In genomic region chr13:110382447-110382901, GRCm38 (mm10) we compare ENCODE assay signal across 8 mouse cellular contexts. TPM values are rescaled to one million over a fixed set of nuclear protein-coding genes. Genes with fewer than 3 reads are reported as not detected.
DNase-seq lines count a peak whose midpoint lies in the region; ATAC-seq and TF ChIP-seq lines count a peak whose summit lies in the region.

No protein-coding gene starts in this region.

- H3K4me1 ChIP-seq in CH12.LX (ENCODE audit: control insufficient read depth in 1 of 2, insufficient read depth in 2 of 2), result no peaks in the 10 kb centered on the region
- no peaks in the 10 kb centered on the region for H3K4me1 ChIP-seq in hindbrain, embryonic 12.5 days

- WGBS in hindbrain, embryonic 12.5 days, result 19% methylated on average over 5 of the region's 5 CpGs

- H3K9me3 ChIP-seq in CH12.LX (replicated peaks; ENCODE audit: low read length), result no peaks in the 10 kb centered on the region
- H3K9me3 ChIP-seq in hindbrain, embryonic 12.5 days (replicated peaks), result no peaks in the 10 kb centered on the region

- in situ Hi-C loops in CH12.LX (cut with MboI; ENCODE audit: low pct_ligation_motif_present, low pct_unique_long_range_greater_than_20kb, low sequenced_read_pairs), result no loop called here

- no peak overlapping the region for H3K27ac ChIP-seq in CH12.LX (ENCODE audit: insufficient read depth, low read depth)
- H3K27ac ChIP-seq in hindbrain, embryonic 12.5 days, result no peak overlapping the region

- H3K9ac ChIP-seq in CH12.LX (ENCODE audit: insufficient read depth, low read depth), result no peak overlapping the region
- H3K9ac ChIP-seq in hindbrain, embryonic 12.5 days, result no peak overlapping the region

- no peaks in the 10 kb centered on the region for H3K79me2 ChIP-seq in CH12.LX (replicated peaks; ENCODE audit: control insufficient read depth, extremely low read depth, insufficient read depth, poor library complexity, severe bottlenecking)

- dilution Hi-C loops in CH12.LX (cut with MboI; ENCODE audit: extremely low pct_ligation_motif_present, extremely low pct_unique_long_range_greater_than_20kb, low sequenced_read_pairs), result no loop called here

- peak; percentile 86 for TF ChIP-seq RAD21 in CH12.LX (IDR thresholded peaks at IDR 0.05; ENCODE audit: low read depth, low read length)

- TF ChIP-seq POLR2A in CH12.LX (IDR thresholded peaks at IDR 0.05; ENCODE audit: low read depth, low read length), result no peak

- no peak for TF ChIP-seq EP300 in CH12.LX (IDR thresholded peaks at IDR 0.05; ENCODE audit: low read length)

- H3K36me3 ChIP-seq in CH12.LX (replicated peaks in 1 of 2; ENCODE audit: control insufficient read depth in 1 of 2, insufficient read depth in 1 of 2, low read length in 1 of 2), result no peaks in the 10 kb centered on the region
- no peaks in the 10 kb centered on the region for H3K36me3 ChIP-seq in hindbrain, embryonic 12.5 days

- H3K4me2 ChIP-seq in CH12.LX (ENCODE audit: insufficient read depth, low read depth, poor library complexity, severe bottlenecking), result no peak overlapping the region
- no peak overlapping the region for H3K4me2 ChIP-seq in hindbrain, embryonic 12.5 days (replicated peaks)

- no peaks in the 10 kb centered on the region for H3K27me3 ChIP-seq in CH12.LX (replicated peaks)
- no peaks in the 10 kb centered on the region for H3K27me3 ChIP-seq in hindbrain, embryonic 12.5 days

- no peak overlapping the region for H3K4me3 ChIP-seq in CH12.LX (replicated peaks in 1 of 3; ENCODE audit: low read depth in 2 of 3, low read length in 2 of 3, poor library complexity in 1 of 3)
- no peak overlapping the region for H3K4me3 ChIP-seq in hindbrain, embryonic 12.5 days

- 0 out of 2 replicates have a peak, but pooled peaks have one; percentile 43 for ATAC-seq in hindbrain, embryonic 12.5 days (ENCODE audit: low FRiP score)
- peak; percentile 77 for ATAC-seq in megakaryocyte progenitor cell, adult 5-6 weeks (replicated peaks; ENCODE audit: poor library complexity)

- peak; percentile 47 for DNase-seq in heart, postnatal 4 days
- no peak for DNase-seq in heart, adult 8-10 months (ENCODE audit: low spot score)
- peak; percentile 69 for DNase-seq in CH12.LX (ENCODE audit: extremely low read depth)
- peak; percentile 58 to 66 for DNase-seq in cerebellum, postnatal 10 days
- peak; percentile 26 for DNase-seq in thymus, postnatal 25 days
- no peak for DNase-seq in ovary, postnatal 10 days (ENCODE audit: low spot score)

- peak; percentile 78 for TF ChIP-seq CTCF in CH12.LX (conservative IDR thresholded peaks at IDR 0.05 in 1 of 2, IDR thresholded peaks at IDR 0.05 in 1 of 2; ENCODE audit: low read depth in 2 of 2, low read length in 2 of 2)

TF ChIP-seq in CH12.LX, 34 proteins besides CTCF, POLR2A, EP300 and RAD21:
- peak; percentile 89 for TF ChIP-seq ZNF384 (IDR thresholded peaks at IDR 0.05; ENCODE audit: low read depth, low read length)
- no peak for TF ChIP-seq BHLHE40 (IDR thresholded peaks at IDR 0.05; ENCODE audit: low read depth, low read length)
- peak; percentile 50 for TF ChIP-seq ZC3H11A (IDR thresholded peaks at IDR 0.05; ENCODE audit: low read depth, low read length)
- TF ChIP-seq UBTF (IDR thresholded peaks at IDR 0.05; ENCODE audit: low read depth, low read length), result no peak
- 0 out of 2 replicates have a peak, but pooled peaks have one; percentile 16 for TF ChIP-seq JUND (conservative IDR thresholded peaks at IDR 0.05; ENCODE audit: low read depth, low read length)
- no peak for TF ChIP-seq MAZ (IDR thresholded peaks at IDR 0.05; ENCODE audit: low read depth, low read length)
- TF ChIP-seq E2F4 (IDR thresholded peaks at IDR 0.05; ENCODE audit: insufficient replicate concordance, low read depth, low read length), result no peak
- TF ChIP-seq POLR2AphosphoS2 (IDR thresholded peaks at IDR 0.05; ENCODE audit: low read depth, low read length), result no peak
- no peak for TF ChIP-seq TCF12 (IDR thresholded peaks at IDR 0.05; ENCODE audit: low read depth, low read length)
- TF ChIP-seq MYC (IDR thresholded peaks at IDR 0.05; ENCODE audit: low read depth, low read length), result no peak
- peak; percentile 64 for TF ChIP-seq SMC3 (IDR thresholded peaks at IDR 0.05; ENCODE audit: low read depth, low read length)
- TF ChIP-seq TBP (conservative IDR thresholded peaks at IDR 0.05; ENCODE audit: low read depth, low read length), result no peak
- no peak; the same call in 1 of the 2 replicates for TF ChIP-seq IRF4 (IDR thresholded peaks at IDR 0.05; ENCODE audit: low read depth, low read length)

RNA-seq across cellular contexts. Expression of gene Plk2, which starts 12.4 kb away (rescaled TPM):
- 100 to 1,000 TPM; 101 to 112 TPM for total RNA-seq in heart, postnatal 4 days (2021)
- 10 to 100 TPM; 19.7 to 26.0 (median 23.0) TPM for total RNA-seq in heart, adult 8-10 months (2022)
- total RNA-seq in CH12.LX (2012; rRNA removed) (6.0 and 7.4 TPM in 2 replicates), CH12.LX (2014; rRNA removed) (8.9 and 9.2 TPM in 2 replicates)
- polyA plus RNA-seq in CH12.LX (2012; ENCODE audit: insufficient read length, low read depth), result 5.1 and 6.4 TPM in 2 replicates
- 142 and 165 TPM in 2 replicates for polyA plus RNA-seq in hindbrain, embryonic 12.5 days (2016; fragmentation: Nextera tagmentation; extraction: Ambion mirVana)
- total RNA-seq in megakaryocyte progenitor cell, adult 5-6 weeks (2015), result 0.61 and 0.77 TPM in 2 replicates
- 2.0 and 2.9 TPM in 2 replicates for total RNA-seq in megakaryocyte progenitor cell, adult 5-6 weeks (2017)

RNA-seq across cellular contexts. Expression of gene Gapt, which starts 25.5 kb away (rescaled TPM):
- total RNA-seq in heart, postnatal 4 days (2021), result under 1 TPM in 1 of 2 experiments, not detected in 1; 0.11 TPM
- total RNA-seq in heart, adult 8-10 months (2022), result under 1 TPM; 0.16 to 0.19 (median 0.17) TPM
- total RNA-seq in CH12.LX (2012; rRNA removed), result 1.9 and 2.0 TPM in 2 replicates
- 4.1 TPM in 2 replicates for total RNA-seq in CH12.LX (2014; rRNA removed)
- polyA plus RNA-seq in CH12.LX (2012; ENCODE audit: insufficient read length, low read depth), result 11.7 and 16.0 TPM in 2 replicates
- 0.10 TPM in 1 of 2 replicates, not detected in the other for polyA plus RNA-seq in hindbrain, embryonic 12.5 days (2016; fragmentation: Nextera tagmentation; extraction: Ambion mirVana)
- total RNA-seq in megakaryocyte progenitor cell, adult 5-6 weeks (2015), result 40.7 and 56.1 TPM in 2 replicates
- 7.6 and 9.2 TPM in 2 replicates for total RNA-seq in megakaryocyte progenitor cell, adult 5-6 weeks (2017)

Comparison
In these comparisons a context has a peak if more than half of its experiments do, and no peak if none do; other contexts are left out.
1. DNase-seq: peak in heart, postnatal 4 days (single experiment), CH12.LX (single experiment), cerebellum, postnatal 10 days (2 of 2) and thymus, postnatal 25 days (single experiment); none in heart, adult 8-10 months (single experiment) and ovary, postnatal 10 days (single experiment).